Mouse (Mus musculus) heart, embryonic 11.5 days (tissue): Measurements from ENCODE around the gene Atp13a3. TPM values are rescaled to one million over a fixed set of nuclear protein-coding genes. Genes with fewer than 3 reads are reported as not detected.

ENCODE experiments used
- ATAC-seq: fragments of 200-750 bp; cut with Nextera tagmentation; replicated peaks from 2 replicates; pipeline ENCODE4 v1.8.0; 2017; ENCODE audit warnings: moderate library complexity; ENCODE audit not compliant: insufficient number of reproducible peaks, low FRiP score, low TSS enrichment
- H3K27ac ChIP-seq: fragments of 300-500 bp; sonication (generic); 2 replicates; pipeline ENCODE4 v1.5.1; 2014; ENCODE audit warnings: mild to moderate bottlenecking, low read depth, low read length
- H3K27me3 ChIP-seq: fragments of 300-500 bp; sonication (generic); 2 replicates; pipeline ENCODE4 v1.6.1; 2014; ENCODE audit warnings: mild to moderate bottlenecking, low read length, mixed read lengths; ENCODE audit not compliant: control insufficient read depth, insufficient read depth
- H3K36me3 ChIP-seq: fragments of 300-500 bp; sonication (generic); 2 replicates; pipeline ENCODE4 v1.6.1; 2014; ENCODE audit warnings: mild to moderate bottlenecking, low read length, moderate library complexity, mixed read lengths; ENCODE audit not compliant: control insufficient read depth, insufficient read depth
- H3K4me1 ChIP-seq: fragments of 300-500 bp; sonication (generic); 2 replicates; pipeline ENCODE4 v1.6.1; 2014; ENCODE audit warnings: low read length; ENCODE audit not compliant: control insufficient read depth, insufficient read depth
- H3K4me2 ChIP-seq: fragments of 300-500 bp; sonication (generic); 2 replicates; pipeline ENCODE4 v1.6.1; 2014; ENCODE audit warnings: mild to moderate bottlenecking, moderate library complexity
- H3K4me3 ChIP-seq: fragments of 300-500 bp; sonication (generic); 2 replicates; pipeline ENCODE4 v1.5.1; 2014; ENCODE audit warnings: low read depth, low read length
- H3K9ac ChIP-seq: fragments of 300-500 bp; sonication (generic); 2 replicates; pipeline ENCODE4 v1.6.1; 2014; ENCODE audit warnings: mild to moderate bottlenecking, low read depth, low read length, moderate library complexity
- H3K9me3 ChIP-seq: fragments of 300-500 bp; sonication (generic); replicated peaks from 2 replicates; pipeline ENCODE4 v1.6.1; 2016; ENCODE audit warnings: low read length; ENCODE audit not compliant: control insufficient read depth
- WGBS: fragments of 180-500 bp; shearing (Covaris S2); extraction: QIAGEN DNeasy Blood & Tissue Kit; methylation state at CpG from one replicate; pipeline ENCODE4 v1.1.7; 2014; ENCODE audit not compliant: insufficient replicate concordance; 5-methylcytosine and 5-hydroxymethylcytosine counted together
- polyA plus RNA-seq: library from polyadenylated mRNA; unstranded; fragments of >200 nt; fragmentation: Nextera tagmentation; extraction: Ambion mirVana; gene quantifications from 2 replicates; pipeline ENCODE4 v1.2.1, GENCODE M21; 2014

Atp13a3 gene
- polyA plus RNA-seq, 1 experiment from 2014 or later, result 14.3 TPM

DNA sequence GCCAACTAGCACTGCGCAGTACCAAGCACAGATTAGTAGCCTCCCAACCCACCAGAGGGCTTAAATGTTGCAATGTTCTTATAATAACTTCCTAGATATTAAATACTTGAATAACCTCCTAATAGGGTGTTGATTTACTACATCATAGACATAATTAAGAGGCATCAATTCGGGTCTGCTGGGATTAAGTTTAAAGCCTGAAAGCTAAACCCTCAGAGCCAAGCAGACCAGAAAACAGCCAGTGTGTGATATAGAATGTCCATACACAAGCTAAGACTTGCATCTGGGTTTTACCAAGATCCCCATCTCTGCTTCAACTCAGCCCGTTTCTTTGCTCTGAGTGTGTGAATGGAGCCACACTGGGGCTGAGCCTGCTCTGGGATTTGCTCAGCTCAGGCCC, 2.2 kb downstream of the Atp13a3 start:
- Histone ChIP-seq H3K4me3 (no peak overlapping the region), H3K27ac (no peak overlapping the region), H3K9me3 (no peaks in the 10 kb centered on the region), H3K27me3 (no peaks in the 10 kb centered on the region), H3K4me2 (no peak overlapping the region), H3K4me1 (no peaks in the 10 kb centered on the region), H3K9ac (no peak overlapping the region), H3K36me3 (no peaks in the 10 kb centered on the region)
- ATAC-seq, result no peak
- WGBS, result 77% methylated on average over 3 of the region's 3 CpGs

DNA sequence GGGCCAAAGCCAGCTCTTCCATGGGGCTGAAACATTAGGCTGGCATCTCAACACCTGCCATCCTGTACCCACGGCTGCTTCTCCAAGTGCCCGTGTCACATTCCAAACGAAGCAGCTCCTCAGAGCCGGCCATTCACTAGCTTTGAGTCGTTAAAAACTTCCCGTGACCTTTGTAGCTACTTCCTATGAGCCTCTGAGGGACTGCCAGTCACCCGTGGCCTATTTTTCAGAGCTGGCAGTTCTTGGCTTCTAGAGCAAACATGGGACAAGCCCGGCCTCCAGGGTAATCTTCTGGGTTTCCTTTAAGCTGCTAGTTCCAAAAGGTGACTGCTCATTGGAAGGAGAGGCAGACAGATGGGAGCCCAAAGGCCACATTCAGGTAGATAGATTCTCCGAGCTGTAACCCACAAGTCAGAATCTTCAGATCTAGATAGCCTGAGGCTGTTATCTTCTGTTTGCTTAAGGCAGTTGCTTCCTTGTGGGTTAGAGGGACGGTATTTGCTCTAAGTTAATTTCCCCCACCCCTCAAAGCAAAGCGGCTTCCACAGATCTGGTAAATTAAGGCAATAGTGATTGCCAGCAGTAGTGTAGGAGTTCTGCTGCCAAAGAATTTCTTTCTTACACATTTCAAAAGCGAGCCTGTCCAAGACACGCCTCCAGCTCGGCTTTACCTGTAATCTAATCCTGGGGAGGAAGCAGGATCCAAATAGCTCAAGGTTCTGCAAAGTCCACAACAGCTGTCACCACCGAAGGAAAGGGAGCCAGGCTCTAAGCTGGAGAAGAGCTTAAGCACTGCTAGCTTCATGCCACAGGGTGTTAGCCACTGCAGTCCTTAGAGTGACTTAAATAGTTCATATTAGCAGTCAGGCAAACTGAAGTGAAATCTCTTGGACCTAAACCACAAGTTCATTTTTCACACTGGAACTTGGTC, 8.4 kb downstream of the Atp13a3 start:
- H3K36me3 ChIP-seq, result no peaks in the 10 kb centered on the region
- no peaks in the 10 kb centered on the region for H3K9me3 ChIP-seq
- no peak overlapping the region for H3K9ac ChIP-seq
- H3K4me1 ChIP-seq, result peaks cover 9% of the 10 kb centered on the region; the same call in 1 of the 2 replicates
- H3K4me2 ChIP-seq, result no peak overlapping the region
- no peak overlapping the region for H3K27ac ChIP-seq
- H3K27me3 ChIP-seq, result no peaks in the 10 kb centered on the region
- ATAC-seq, result no peak
- WGBS, result 32% methylated on average over 15 of the region's 15 CpGs
- H3K4me3 ChIP-seq, result no peak overlapping the region

DNA sequence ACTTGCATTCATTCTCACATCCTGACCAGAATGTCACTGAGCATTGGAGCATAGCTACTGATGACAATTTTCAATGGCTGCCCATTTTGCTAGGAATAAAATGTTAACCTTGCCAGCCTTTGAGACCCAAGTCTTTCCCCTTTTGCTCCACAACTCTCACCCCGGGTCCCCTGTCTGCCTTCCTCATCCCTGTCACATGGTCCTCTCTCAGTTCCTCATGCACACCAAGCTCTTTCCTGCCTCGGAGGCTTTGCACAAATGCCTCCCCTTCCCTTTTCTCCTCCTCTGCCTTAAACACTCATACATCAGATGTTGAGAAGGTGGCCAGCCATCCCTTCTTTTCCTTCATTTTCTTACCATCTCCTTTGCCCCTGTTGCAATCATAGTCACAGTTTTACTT, 10.6 kb downstream of the Atp13a3 start:
- peaks cover 9% of the 10 kb centered on the region; the same call in 1 of the 2 replicates for H3K4me1 ChIP-seq
- no peaks in the 10 kb centered on the region for H3K9me3 ChIP-seq
- no peak overlapping the region for H3K4me3 ChIP-seq
- H3K27ac ChIP-seq, result no peak overlapping the region
- ATAC-seq, result no peak
- no peaks in the 10 kb centered on the region for H3K27me3 ChIP-seq
- 77% methylated on average over 2 of the region's 2 CpGs for WGBS
- no peak overlapping the region for H3K4me2 ChIP-seq
- H3K36me3 ChIP-seq, result no peaks in the 10 kb centered on the region
- no peak overlapping the region for H3K9ac ChIP-seq

DNA sequence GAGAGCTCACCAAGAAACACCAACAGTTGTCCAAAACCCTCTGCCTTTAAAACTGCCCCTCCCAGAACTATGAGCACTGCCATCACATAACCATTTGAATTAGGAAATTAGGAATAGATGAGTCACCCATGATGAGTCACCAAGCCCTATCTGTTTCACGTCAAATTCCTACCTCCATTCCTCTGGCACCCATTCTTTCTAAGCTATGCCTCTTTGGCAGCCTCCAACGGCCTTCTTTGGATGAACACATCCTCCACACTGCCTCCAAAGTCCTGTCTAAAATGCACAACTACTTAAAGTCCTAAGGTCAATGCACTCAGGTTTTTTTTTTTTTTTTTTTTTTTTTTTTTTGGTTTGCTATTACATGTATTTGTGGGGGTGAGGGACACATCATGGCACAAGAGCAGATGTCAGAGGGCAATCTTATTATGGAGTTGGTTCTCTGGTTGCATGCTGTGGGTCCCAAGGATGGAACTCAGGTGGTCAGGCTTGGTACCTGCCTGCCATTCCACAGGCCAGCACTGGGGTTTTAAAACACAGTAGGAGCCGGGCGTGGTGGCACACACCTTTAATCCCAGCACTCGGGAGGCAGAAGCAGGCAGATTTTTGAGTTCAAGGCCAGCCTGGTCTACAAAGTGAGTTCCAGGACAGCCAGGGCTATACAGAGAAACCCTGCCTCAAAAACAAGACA, 15.0 kb downstream of the Atp13a3 start:
- Histone ChIP-seq H3K9me3 (no peaks in the 10 kb centered on the region), H3K27me3 (no peaks in the 10 kb centered on the region), H3K4me2 (no peak overlapping the region), H3K27ac (no peak overlapping the region), H3K4me1 (peaks cover 10% of the 10 kb centered on the region), H3K9ac (no peak overlapping the region), H3K4me3 (no peak overlapping the region), H3K36me3 (peaks cover 2% of the 10 kb centered on the region; the same call in 1 of the 2 replicates)
- WGBS, result 74% methylated on average over 5 of the region's 5 CpGs
- ATAC-seq, result no peak

DNA sequence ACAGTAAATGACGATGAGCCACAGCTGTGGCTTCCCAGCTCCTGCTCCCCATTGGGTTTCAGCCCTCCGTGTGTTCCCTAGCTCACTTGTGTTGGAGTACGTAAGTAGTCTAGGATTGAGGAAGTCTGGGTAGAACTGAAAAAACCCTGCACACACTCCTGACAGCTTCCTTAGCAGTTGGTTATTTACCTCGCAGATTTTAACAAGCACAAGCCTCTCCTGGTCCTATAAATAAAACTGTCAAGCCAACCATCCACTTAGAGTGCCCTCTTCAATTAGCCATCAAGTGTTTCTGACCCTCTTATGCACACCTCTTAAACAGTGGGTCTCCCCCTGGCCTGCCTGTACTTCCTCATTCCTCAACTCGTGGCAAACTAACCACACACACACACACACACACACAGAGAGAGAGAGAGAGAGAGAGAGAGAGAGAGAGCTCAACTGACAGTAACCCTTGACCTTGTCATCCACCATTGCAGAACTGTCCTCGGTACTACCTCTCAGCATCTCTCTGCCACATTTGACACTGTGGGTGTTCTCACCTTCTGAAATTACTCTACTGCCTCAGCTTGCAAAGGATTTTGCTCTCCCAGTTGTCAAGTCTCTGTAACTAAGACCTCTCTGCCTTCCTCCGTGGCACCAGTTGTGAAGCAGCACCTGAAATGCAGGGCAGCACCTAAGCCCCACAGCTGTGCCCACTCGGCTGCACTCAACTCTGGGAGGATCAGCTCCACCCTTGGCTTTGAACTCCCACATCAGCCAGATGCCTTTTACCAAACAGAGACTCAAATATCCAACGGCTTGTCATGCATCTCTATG, 15.7 kb downstream of the Atp13a3 start:
- H3K9me3 ChIP-seq, result no peaks in the 10 kb centered on the region
- peak overlapping the region; percentile 95 for H3K4me2 ChIP-seq
- H3K27me3 ChIP-seq, result no peaks in the 10 kb centered on the region
- peaks cover 10% of the 10 kb centered on the region for H3K4me1 ChIP-seq
- H3K27ac ChIP-seq, result 0 out of 2 replicates have a peak overlapping the region, but pooled peaks have one; percentile 73
- H3K4me3 ChIP-seq, result peak overlapping the region; percentile 93
- peaks cover 2% of the 10 kb centered on the region; the same call in 1 of the 2 replicates for H3K36me3 ChIP-seq
- 48% methylated on average over 9 of the region's 9 CpGs for WGBS
- no peak for ATAC-seq
- H3K9ac ChIP-seq, result peak overlapping the region; percentile 84; the same call in 1 of the 2 replicates

DNA sequence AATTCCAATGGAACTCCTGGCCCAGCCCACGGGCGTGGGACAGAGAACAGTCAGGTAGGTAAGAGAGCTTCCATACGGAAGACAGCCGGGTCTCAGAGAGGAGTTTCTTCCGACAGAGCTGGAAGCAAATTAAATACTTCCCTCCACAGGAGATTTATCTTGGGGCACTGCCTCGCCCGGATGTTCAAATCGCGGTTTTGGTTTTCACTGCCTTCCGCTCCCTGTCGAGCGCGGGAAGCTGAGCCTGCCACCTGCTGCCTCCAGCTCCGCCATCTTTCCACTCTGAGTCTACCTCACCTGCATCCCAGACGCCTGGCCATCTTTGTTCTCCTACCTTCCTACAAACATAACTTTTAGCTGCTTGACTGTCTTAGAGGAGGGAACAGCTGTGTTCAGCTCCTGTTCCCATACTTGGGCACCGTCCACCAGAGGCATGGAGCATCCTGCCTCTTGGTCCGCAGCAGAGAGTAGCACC, 16.5 kb downstream of the Atp13a3 start:
- Histone ChIP-seq H3K27ac (peak overlapping the region; percentile 73), H3K4me1 (peaks cover 10% of the 10 kb centered on the region), H3K36me3 (peaks cover 4% of the 10 kb centered on the region; the same call in 1 of the 2 replicates), H3K4me2 (peak overlapping the region; percentile 95), H3K27me3 (no peaks in the 10 kb centered on the region), H3K9me3 (no peaks in the 10 kb centered on the region), H3K4me3 (peak overlapping the region; percentile 93), H3K9ac (peak overlapping the region; percentile 84)
- WGBS, result 7% methylated on average over 17 of the region's 17 CpGs
- ATAC-seq, result no peak

DNA sequence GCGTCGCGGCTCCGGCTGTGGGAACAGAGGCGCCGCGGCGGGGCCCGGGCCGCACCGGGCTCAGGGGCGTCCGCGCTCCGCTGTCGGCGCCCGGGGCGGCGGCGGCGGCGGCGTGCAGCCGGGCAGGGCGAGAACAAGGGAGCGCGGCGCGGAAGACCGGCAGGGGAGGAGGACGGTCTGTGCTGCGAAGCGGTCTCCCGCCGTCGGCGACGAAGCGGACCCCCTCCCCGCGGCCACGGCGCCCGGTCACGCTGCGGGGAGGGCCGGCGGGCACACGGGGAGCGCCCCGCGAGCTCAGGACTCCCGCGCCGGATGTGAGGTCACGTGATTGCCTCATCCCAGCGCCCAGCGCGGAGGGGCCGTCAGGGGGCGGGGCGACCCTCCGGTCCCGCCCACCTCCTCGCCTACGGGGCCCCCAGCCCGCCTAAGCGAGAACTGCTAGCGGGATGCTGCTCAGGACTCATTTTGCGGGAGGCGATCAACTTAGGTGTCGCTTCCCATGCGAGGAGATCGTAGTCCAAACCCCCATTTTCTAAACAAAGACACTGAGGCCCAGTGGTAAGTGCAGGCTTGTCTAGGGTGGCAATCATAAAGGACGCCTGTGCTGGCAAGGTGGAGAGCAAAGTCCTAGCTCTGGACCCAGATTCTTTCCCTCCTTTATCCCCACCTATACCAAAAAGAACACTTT, 17.1 kb downstream of the Atp13a3 start:
- Histone ChIP-seq H3K9ac (peak overlapping the region; percentile 84), H3K9me3 (no peaks in the 10 kb centered on the region), H3K4me1 (peaks cover 10% of the 10 kb centered on the region), H3K36me3 (peaks cover 4% of the 10 kb centered on the region; the same call in 1 of the 2 replicates), H3K27me3 (no peaks in the 10 kb centered on the region), H3K4me3 (peak overlapping the region; percentile 93), H3K27ac (peak overlapping the region; percentile 73), H3K4me2 (peak overlapping the region; percentile 95)
- 1% methylated on average over 44 of the region's 76 CpGs for WGBS
- peak; percentile 86 for ATAC-seq
